Mouse (Mus musculus): ENCODE data around the gene Gpr87. TPM values are rescaled to one million over a fixed set of nuclear protein-coding genes. Genes with fewer than 3 reads are reported as not detected.
A peak's percentile ranks its signal among the peaks of the same experiment; 100 is the strongest.

The Gpr87 gene
- polyA plus RNA-seq, 1 experiment from 2014 or later: not detected

DNA sequence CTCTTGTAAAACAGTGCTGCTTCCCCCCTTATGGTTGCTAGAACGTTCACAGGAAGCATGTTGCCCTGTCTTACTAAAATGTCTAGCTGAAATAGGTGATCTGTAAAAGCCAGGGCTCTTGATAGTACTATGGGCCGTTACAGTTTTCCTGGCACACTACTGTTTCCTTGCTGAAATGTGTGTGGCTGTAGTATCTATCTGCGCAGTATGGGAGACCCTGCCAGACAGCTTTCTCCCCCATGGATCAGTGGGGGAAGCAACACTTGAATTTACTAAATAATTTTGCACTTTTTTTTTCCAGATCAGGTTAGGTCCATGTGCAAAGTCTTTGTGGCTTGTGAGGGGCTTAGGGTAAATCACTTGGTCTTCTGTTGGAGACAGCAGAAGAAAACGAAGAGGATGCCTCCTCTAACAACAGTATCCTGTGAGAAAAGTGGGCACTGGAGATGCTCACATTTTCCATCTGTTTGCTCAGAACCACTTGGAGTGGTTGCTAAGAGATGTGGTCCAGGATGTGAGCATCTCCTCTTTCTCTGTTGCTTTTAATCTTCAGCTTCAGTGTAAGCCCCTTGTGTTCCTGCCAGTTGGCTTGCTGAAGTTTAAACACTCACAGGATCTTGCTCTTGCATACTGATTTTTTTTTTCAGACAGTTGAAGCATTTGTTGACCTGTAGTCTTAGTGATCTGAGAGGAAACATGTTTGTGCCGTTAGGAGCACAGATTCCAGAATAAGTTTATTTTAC is 58.8 kb downstream of the Gpr87 start:
- no peak overlapping the region for H3K4me2 ChIP-seq
- no peak for ATAC-seq (ENCODE audit: low read depth)
- no peak for DNase-seq
- H3K36me3 ChIP-seq: no peaks in the 10 kb centered on the region
- H3K9me3 ChIP-seq (replicated peaks): no peaks in the 10 kb centered on the region
- no peak overlapping the region for H3K9ac ChIP-seq
- no peaks in the 10 kb centered on the region for H3K27me3 ChIP-seq
- WGBS (ENCODE audit: insufficient replicate concordance): 57% methylated on average over 5 of the region's 5 CpGs
- no peak overlapping the region for H3K4me3 ChIP-seq (replicated peaks)
- peaks cover 30% of the 10 kb centered on the region for H3K4me1 ChIP-seq (replicated peaks)
- no peak overlapping the region for H3K27ac ChIP-seq

DNA sequence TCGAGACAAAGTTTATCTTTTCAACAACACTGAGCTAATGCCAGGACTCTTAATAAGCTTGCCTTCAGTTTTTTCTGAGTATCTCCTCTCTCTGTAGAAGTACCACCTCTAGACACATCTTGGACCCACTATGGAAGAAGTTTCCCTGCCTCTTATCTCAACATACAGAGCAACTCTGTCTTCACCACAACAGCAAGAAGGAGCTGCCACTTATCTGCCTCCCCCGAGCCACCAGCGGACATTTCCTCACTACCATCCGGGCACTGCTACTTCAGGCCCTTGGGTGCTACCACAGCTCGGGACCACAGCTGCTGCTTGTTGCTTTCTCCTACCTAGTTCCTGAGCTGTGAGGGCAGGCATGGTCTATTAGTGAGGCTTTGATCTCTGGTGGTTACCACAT is 61.7 kb downstream of the Gpr87 start:
- Histone ChIP-seq H3K4me2 (no peak overlapping the region), H3K9me3 (replicated peaks) (no peaks in the 10 kb centered on the region), H3K9ac (no peak overlapping the region), H3K4me1 (replicated peaks) (peaks cover 37% of the 10 kb centered on the region), H3K27me3 (no peaks in the 10 kb centered on the region), H3K4me3 (replicated peaks) (no peak overlapping the region), H3K27ac (no peak overlapping the region), H3K36me3 (no peaks in the 10 kb centered on the region)
- DNase-seq: peak; percentile 40
- WGBS (ENCODE audit: insufficient replicate concordance): 13% methylated on average over 5 of the region's 5 CpGs
- ATAC-seq (ENCODE audit: low read depth): peak; percentile 83

- no peak overlapping the region for H3K4me2 ChIP-seq
- ATAC-seq (ENCODE audit: low read depth) (no peak), DNase-seq (no peak)
- H3K36me3 ChIP-seq: no peaks in the 10 kb centered on the region
- H3K27ac ChIP-seq: no peak overlapping the region
- H3K4me1 ChIP-seq (replicated peaks): peaks cover 37% of the 10 kb centered on the region
- WGBS (ENCODE audit: insufficient replicate concordance): 53% methylated on average over 4 of the region's 4 CpGs
- no peak overlapping the region for H3K4me3 ChIP-seq (replicated peaks)
- no peaks in the 10 kb centered on the region for H3K9me3 ChIP-seq (replicated peaks)
- H3K9ac ChIP-seq: no peak overlapping the region
- no peaks in the 10 kb centered on the region for H3K27me3 ChIP-seq
These were observed 62.9 kb downstream of the Gpr87 start for GRCm38 (mm10) chr3:59131966-59132365.

DNA sequence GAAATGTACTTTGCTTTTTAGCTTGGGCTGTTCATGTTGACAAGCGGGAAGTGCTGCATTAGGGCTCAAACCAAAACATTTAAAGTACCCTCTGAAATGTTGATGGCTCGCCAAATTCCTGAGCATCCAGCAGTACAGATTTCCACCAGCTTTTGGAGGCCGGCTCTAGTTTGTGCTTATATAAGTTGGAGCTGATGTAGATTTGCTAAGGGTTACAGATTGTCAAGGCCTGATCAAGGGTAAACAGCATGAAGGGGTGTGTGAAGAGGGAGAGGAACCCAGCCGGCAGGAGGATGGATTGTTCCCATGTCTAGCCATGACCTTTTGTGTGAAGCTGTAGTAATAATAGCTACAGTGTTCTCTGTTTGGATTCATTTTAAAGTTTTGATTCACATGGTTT is 63.8 kb downstream of the Gpr87 start:
- no peak for DNase-seq
- H3K4me1 ChIP-seq (replicated peaks): peaks cover 39% of the 10 kb centered on the region
- 0 out of 2 replicates have a peak overlapping the region, but pooled peaks have one; percentile 48 for H3K4me2 ChIP-seq

GRCm38 (mm10) chr3:59130431-59130830 is 64.5 kb downstream of the Gpr87 start:
- DNase-seq: no peak
- Histone ChIP-seq H3K36me3 (no peaks in the 10 kb centered on the region), H3K9ac (no peak overlapping the region), H3K27ac (peak overlapping the region; percentile 34; the same call in 1 of the 2 replicates), H3K9me3 (replicated peaks) (no peaks in the 10 kb centered on the region), H3K4me2 (peak overlapping the region; percentile 48), H3K27me3 (no peaks in the 10 kb centered on the region), H3K4me3 (replicated peaks) (peak overlapping the region; percentile 8; the same call in 1 of the 2 replicates), H3K4me1 (replicated peaks) (peaks cover 45% of the 10 kb centered on the region)
- peak; percentile 40 for ATAC-seq (ENCODE audit: low read depth)
- WGBS (ENCODE audit: insufficient replicate concordance): 31% methylated on average over 8 of the region's 8 CpGs

More for the DNA sequence above, 63.8 kb downstream of the Gpr87 start:
- WGBS (ENCODE audit: insufficient replicate concordance): 55% methylated on average over 4 of the region's 4 CpGs
- H3K4me3 ChIP-seq (replicated peaks): no peak overlapping the region
- no peak for ATAC-seq (ENCODE audit: low read depth)
- 0 out of 2 replicates have a peak overlapping the region, but pooled peaks have one; percentile 34 for H3K27ac ChIP-seq
- no peaks in the 10 kb centered on the region for H3K9me3 ChIP-seq (replicated peaks)
- H3K9ac ChIP-seq: no peak overlapping the region
- no peaks in the 10 kb centered on the region for H3K36me3 ChIP-seq
- H3K27me3 ChIP-seq: no peaks in the 10 kb centered on the region

- Histone ChIP-seq H3K4me3 (replicated peaks) (no peak overlapping the region), H3K4me1 (replicated peaks) (peaks cover 54% of the 10 kb centered on the region), H3K27ac (no peak overlapping the region), H3K27me3 (no peaks in the 10 kb centered on the region), H3K9ac (no peak overlapping the region), H3K4me2 (0 out of 2 replicates have a peak overlapping the region, but pooled peaks have one; percentile 18), H3K36me3 (no peaks in the 10 kb centered on the region), H3K9me3 (replicated peaks) (no peaks in the 10 kb centered on the region)
- 70% methylated on average over 3 of the region's 3 CpGs for WGBS (ENCODE audit: insufficient replicate concordance)
- DNase-seq (no peak), ATAC-seq (ENCODE audit: low read depth) (no peak)
These were observed 65.4 kb downstream of the Gpr87 start for GRCm38 (mm10) chr3:59129547-59129946.

Other genes starting within 250 kb of the Gpr87 start
- 0.69 and 1.0 TPM in 2 replicates for gene Med12l, start 189.3 kb downstream of the Gpr87 start, polyA plus RNA-seq (2015; fragmentation: Nextera tagmentation; extraction: Ambion mirVana)
- gene Gpr171, start 93.3 kb downstream of the Gpr87 start, polyA plus RNA-seq (2015; fragmentation: Nextera tagmentation; extraction: Ambion mirVana): 1.3 and 1.5 TPM in 2 replicates
- 2.8 and 5.0 TPM in 2 replicates for gene P2ry14, start 41.5 kb downstream of the Gpr87 start, polyA plus RNA-seq (2015; fragmentation: Nextera tagmentation; extraction: Ambion mirVana)
- gene P2ry13, start 15.8 kb upstream of the Gpr87 start, polyA plus RNA-seq (2015; fragmentation: Nextera tagmentation; extraction: Ambion mirVana): 2.2 and 2.7 TPM in 2 replicates
- 1.7 and 2.3 TPM in 2 replicates for gene P2ry12, start 67.8 kb upstream of the Gpr87 start, polyA plus RNA-seq (2015; fragmentation: Nextera tagmentation; extraction: Ambion mirVana)
- gene Igsf10, start 149.3 kb upstream of the Gpr87 start, polyA plus RNA-seq (2015; fragmentation: Nextera tagmentation; extraction: Ambion mirVana): 0.38 and 0.41 TPM in 2 replicates